Mouse (Mus musculus) A20 (cell line): ENCODE measurements around the gene Serpinb7.

ENCODE experiments used
- DNase-seq: peaks from one replicate; pipeline ENCODE4 v3.0.0-alpha.2; 2011; ENCODE audit warnings: low read depth, low spot score

Gene Serpinb7

DNA sequence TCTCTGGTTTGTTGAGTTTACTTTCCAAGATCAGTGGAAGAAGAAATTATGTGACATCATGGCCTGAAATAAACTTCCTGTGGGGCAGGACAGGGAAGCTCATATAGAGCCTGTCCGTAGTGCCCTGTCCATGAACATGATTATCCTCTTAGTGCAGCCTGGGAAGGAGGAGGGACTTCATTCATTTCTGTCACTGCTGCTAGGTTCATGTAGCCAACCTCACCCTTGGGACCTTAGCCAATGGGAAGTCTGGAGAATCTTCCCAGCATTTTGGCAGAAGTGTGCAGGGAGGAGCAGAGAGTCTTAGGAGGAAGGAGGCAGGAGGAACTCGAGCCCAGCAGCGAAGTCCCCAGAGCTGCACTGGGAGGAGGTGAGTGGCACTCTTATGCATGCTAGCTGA, at the start of gene Serpinb7:
TSS of gene Serpinb7 (plus strand) at position 301 of the 400 bp plus-strand sequence.
- no peak for DNase-seq

DNA sequence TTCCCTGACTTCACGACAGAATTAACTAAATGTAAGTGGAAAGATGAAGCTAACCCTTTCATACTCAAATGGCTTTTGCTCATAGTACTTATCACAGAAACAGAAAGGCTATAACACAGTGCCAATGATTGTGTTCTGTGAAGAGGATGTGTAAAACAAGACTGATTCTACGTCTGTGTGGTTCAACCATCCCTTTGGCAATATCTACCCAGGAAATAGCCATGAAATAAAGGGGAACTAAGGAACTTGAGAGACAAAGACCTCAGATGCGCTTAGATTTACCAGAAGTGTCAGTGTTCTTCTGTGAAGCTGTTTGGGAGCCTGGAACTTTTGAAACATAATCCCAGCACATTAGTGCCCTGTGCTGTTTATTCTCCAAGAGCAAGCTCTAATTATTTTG, 49.1 kb upstream of the Serpinb7 start:
- DNase-seq: no peak

DNA sequence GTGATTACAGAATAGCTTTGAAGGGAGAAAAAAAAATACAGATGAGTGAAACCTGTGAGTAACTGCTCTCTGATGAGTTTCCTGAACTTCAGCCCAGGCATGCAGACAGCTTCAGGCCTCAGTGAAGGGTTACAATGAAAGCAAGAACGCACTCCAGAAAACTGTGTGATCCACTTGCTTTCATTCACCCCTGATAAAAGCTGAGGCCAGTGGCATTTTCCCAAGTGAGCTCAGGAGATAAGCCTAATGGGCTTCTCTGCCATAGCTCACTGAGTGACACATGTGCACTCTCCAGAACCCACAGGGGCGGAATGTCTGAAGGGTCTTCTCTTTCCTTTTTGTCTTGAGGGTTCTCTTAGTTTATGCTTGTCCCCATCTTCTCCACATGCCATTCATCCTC, 48.3 kb upstream of the Serpinb7 start:
- no peak for DNase-seq

DNA sequence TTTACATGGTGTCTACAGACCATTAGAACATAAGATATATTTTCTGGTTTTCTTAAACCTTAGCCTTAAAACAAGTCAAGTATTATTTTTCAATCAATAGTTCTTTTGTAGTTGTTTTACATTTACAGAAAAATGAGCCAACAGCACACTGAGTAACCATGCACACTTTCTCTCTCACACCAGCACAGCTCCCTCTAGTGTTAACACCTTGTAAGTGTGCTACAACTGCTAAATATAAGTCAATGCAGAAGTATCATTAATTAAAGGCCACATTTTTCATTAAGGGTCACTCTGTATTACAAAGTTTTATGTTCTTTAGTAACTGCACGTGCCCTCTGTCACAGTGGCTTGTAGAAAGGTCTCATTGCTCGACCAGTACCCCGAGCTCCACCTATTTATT, 46.4 kb upstream of the Serpinb7 start:
- DNase-seq: peak; percentile 40

GRCm38 (mm10) chr1:107360898-107361297, 38.6 kb upstream of the Serpinb7 start, which contains the start of gene Serpinb11:
Serpinb11 (plus strand) TSS chr1:107361198.
- DNase-seq: no peak

GRCm38 (mm10) chr1:107365973-107366372, 33.5 kb upstream of the Serpinb7 start:
- DNase-seq: no peak

DNA sequence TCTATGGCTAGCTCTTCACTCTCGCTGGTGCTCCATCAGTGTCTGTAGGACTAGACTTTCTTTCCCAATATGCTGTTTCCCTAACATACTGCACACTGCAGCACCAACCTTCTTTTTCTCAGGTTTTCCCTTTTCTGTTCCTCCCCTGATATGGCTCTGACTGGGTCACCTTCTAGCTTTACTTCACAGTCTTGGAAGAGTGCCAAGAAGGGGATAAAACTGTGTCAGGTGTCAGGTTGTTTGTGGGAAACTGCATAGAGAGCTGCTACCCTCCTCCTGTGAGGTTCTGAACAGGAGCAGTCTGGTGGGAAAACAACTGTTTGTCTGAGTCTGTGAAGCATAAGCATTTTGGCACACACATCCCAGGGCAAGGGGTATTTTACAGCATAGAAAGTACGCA, 30.5 kb upstream of the Serpinb7 start:
- DNase-seq: no peak

- peak; percentile 11 for DNase-seq
These were observed 22.5 kb upstream of the Serpinb7 start for GRCm38 (mm10) chr1:107376952-107377351.

- DNase-seq: no peak
These were observed 21.1 kb upstream of the Serpinb7 start for GRCm38 (mm10) chr1:107378368-107378767.

- no peak for DNase-seq
These were observed 18.0 kb upstream of the Serpinb7 start for GRCm38 (mm10) chr1:107381491-107381890.

DNA sequence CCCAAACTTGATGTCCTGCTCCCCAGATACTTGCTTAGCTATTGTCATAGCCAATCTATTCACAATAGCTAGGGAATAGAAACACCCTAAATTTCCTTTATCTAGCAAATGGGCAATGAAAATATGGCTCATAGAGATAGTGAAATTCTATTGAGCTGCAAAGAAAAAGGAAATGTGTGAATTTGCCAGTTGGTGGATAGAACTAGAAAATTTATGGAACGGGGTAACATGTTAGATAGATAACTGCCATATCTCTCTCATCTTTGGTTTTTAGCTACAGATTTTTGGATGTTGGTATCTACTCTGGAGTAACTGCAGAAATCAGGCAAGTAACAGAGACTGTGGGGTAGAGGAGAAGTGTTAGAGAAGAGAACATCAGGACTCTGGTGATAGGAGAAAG, 17.1 kb upstream of the Serpinb7 start:
- no peak for DNase-seq

DNA sequence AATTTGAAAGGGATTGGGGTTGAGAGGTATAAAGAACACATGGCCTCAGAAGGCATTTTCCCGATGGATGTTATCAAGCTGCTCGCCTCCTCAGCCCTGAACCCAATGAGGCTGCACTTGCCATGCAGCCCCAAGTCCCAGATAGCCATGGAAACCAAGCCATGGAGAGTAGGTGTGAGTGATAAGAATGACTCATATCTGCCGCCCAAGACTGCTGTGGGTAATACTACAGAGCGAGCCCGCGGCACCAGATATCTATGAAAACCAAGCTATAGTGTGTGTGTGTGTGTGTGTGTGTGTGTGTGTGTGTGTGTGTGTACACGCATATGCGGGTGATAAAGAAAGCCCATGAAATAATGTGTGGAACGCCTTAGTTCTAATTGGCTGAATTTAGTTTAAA, 14.9 kb upstream of the Serpinb7 start:
- no peak for DNase-seq

DNA sequence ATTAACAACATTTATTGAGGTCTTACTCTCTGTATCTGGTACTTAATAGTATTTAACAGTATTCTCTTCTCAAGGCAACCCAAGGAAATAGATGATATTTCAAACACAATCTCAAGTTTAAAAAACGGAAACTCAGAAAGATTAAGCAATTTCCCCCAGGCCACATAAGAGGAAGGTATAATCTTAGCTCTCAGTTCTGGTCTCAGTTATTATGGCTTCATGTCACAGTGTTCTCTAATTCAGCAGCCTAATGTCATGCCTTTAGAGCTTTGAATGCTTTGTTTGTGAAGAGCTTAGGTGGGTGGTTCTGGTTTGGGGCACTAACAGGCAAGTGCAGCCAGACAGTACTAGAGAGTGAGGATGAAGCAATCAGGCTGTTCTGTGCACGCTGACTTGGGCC, 9.7 kb upstream of the Serpinb7 start:
- DNase-seq: no peak

- no peak for DNase-seq
These were observed 2.0 kb upstream of the Serpinb7 start for GRCm38 (mm10) chr1:107397481-107397880.

DNA sequence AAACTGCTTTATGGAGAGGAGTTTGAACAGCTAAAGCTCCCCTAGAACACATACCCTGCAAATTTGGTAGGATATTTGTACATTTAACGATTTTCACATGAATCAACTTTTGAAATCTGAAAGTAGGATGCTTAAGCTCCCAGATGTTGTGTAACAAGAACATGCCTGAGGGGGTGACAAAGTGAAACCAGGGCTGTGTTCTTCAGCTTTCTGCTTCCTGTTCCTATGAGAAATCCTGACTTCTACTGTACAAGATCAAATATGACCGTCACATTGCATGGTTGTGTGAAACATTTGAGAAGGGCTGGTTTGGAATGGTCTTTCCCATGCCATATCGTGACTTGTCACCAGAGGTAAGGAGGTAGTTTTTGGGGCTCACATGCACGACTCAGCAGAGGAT, 2.6 kb downstream of the Serpinb7 start:
- DNase-seq: no peak

DNA sequence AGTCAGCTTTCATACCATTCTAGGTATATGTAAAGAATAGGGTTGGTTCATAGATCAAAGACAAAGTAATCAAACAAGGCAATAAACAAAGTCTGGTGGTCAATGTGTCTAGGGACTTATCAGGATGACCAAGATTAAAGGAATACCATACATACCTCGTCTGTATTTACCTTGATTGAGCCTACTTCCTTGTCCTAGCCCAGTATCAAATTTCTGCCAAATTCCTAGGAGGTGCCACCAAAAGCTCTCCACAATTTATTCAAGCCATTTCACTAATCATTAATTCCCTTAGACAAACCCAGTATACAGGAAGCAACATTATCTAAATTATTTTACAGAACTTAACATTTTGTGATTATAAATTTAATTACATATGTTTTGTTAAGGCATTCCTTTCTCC, 15.2 kb downstream of the Serpinb7 start:
- DNase-seq: no peak

DNA sequence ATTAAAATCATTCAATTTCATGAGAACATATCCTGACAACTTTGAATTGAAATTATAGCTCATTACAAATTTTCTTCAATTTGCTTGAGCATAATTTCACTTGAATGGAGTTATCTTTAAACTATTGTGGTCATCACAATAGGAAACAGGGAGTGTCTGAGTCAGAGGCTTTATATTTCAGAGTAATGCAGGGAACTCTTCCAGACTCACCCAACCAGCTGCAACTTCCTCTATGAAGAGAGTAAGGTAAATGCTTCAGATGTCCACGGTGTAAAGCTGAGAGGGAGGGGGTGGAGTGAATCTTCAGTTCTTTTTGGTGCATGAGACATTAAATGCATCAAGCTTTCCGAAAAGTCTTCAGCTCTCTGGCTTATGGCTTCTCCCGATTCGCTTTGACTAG, 23.0 kb downstream of the Serpinb7 start:
- DNase-seq: no peak

DNA sequence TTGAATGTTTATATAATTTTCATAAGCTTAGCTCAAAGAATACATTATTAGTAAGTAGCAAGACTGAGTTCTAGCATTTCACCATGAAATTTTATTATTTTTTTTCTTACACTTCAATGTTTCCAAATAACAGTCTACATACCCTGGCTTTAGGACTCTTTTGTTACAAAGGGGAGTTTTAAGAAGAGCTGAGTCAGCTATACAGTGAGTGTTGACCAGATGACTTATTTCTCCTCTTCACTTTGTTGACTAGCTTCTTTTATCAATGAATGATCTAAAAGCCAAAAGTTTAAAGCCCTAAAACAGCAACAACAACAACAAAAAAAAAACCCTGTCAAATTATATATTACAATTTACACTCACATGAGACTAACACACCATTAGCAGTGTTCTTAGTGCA, 31.8 kb downstream of the Serpinb7 start:
- no peak for DNase-seq

DNA sequence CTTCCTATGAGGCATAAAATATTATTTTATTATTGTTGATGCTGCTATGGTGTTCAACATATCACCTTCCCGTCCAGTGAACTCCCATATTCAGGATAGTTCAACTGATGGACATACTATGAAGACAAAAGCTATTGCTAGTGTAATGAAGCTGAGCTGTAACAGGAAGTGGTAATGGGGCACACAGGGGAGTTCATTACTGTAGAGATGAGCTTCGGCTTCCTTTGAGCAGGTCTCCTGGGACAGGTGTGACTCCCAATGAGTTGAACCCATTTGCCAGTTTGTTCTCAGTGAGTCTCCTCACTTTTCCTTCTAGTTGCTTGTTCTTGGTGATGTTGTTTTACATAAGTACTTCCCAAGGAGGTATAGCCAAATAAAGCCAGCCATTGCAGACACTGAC, 36.1 kb downstream of the Serpinb7 start:
- no peak for DNase-seq

DNA sequence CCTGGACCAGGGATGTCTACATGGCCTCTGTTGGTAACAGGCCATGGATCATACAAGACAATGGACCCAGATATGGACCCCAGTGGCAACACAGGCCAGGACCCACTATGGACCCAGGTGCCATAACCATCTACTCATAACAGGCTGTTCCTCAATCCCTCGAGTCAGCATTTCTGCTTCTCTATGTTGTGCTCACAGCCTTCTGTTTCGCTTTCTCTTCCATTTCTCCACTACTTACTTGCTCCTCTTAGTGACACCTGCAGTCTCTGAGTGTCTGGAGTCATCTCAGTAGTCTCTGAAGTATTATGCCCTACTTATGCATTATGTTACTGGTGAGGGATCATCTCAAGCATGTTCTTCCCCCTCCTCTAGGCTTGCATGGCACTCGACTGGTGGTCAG, 40.0 kb downstream of the Serpinb7 start:
- peak; percentile 69 for DNase-seq

- no peak for DNase-seq
These were observed 45.9 kb downstream of the Serpinb7 start for GRCm38 (mm10) chr1:107445352-107445751.

- DNase-seq: peak; percentile 80
These were observed 47.9 kb downstream of the Serpinb7 start for GRCm38 (mm10) chr1:107447228-107447931.

GRCm38 (mm10) chr1:107479909-107480308, 80.5 kb downstream of the Serpinb7 start:
- peak; percentile 18 for DNase-seq

DNA sequence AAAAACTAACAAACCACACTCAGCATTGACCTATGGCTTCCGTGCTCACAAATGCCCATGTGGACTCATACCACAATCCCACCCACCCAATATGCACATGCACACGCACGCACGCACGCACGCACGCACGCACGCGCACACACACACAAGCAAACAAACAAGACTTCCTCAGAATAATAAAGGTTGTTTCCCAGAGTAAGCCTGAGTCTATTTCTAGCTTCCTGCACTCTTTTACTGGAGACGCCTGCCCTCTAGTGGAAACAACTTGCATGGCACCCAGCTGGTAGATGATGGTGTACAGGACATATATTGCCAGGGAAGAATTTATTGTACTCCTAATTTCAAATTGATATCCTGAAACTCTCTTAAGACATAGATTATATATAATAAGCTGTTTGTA, 82.0 kb downstream of the Serpinb7 start:
- peak; percentile 75 for DNase-seq
